Mouse (Mus musculus): ENCODE results near the gene Tatdn2. TPM values are rescaled to one million over a fixed set of nuclear protein-coding genes. Genes with fewer than 3 reads are reported as not detected.

Tatdn2 gene
- polyA plus RNA-seq, 1 experiment from 2014 or later = 0.37 TPM

Small RNA genes lying within 50 kb of the gene (microRNA-seq; reads per million reads assigned to microRNA genes)
- 2.6 reads per million, percentile 9 among the genes with 10 or more reads in this experiment for gene Mir7042

Other genes starting within 250 kb of the Tatdn2 start
- gene Il17re, start 238.6 kb upstream of the Tatdn2 start, polyA plus RNA-seq (2015; fragmentation: Nextera tagmentation; extraction: Ambion mirVana) = 19.5 and 23.5 TPM in 2 replicates
- gene Il17rc, start 225.6 kb upstream of the Tatdn2 start, polyA plus RNA-seq (2015; fragmentation: Nextera tagmentation; extraction: Ambion mirVana) = 19.1 and 20.2 TPM in 2 replicates
- gene Creld1, start 213.8 kb upstream of the Tatdn2 start, polyA plus RNA-seq (2015; fragmentation: Nextera tagmentation; extraction: Ambion mirVana) = 33.1 and 36.3 TPM in 2 replicates
- 0.17 and 0.21 TPM in 2 replicates for gene Prrt3, start 195.1 kb upstream of the Tatdn2 start, polyA plus RNA-seq (2015; fragmentation: Nextera tagmentation; extraction: Ambion mirVana)
- gene Emc3, start 165.4 kb upstream of the Tatdn2 start, polyA plus RNA-seq (2015; fragmentation: Nextera tagmentation; extraction: Ambion mirVana) = 101 and 103 TPM in 2 replicates
- 13.3 and 14.6 TPM in 2 replicates for gene Fancd2, start 165.4 kb upstream of the Tatdn2 start, polyA plus RNA-seq (2015; fragmentation: Nextera tagmentation; extraction: Ambion mirVana)
- not detected in 2 replicates for gene Fancd2os, start 96.3 kb upstream of the Tatdn2 start, polyA plus RNA-seq (2015; fragmentation: Nextera tagmentation; extraction: Ambion mirVana)
- 223 and 224 TPM in 2 replicates for gene Brk1, start 92.3 kb upstream of the Tatdn2 start, polyA plus RNA-seq (2015; fragmentation: Nextera tagmentation; extraction: Ambion mirVana)
- gene Vhl, start 73.1 kb upstream of the Tatdn2 start, polyA plus RNA-seq (2015; fragmentation: Nextera tagmentation; extraction: Ambion mirVana) = 41.0 and 45.8 TPM in 2 replicates
- gene Irak2, start 58.6 kb upstream of the Tatdn2 start, polyA plus RNA-seq (2015; fragmentation: Nextera tagmentation; extraction: Ambion mirVana) = 5.2 and 6.4 TPM in 2 replicates
- gene Ghrl, start 22.8 kb downstream of the Tatdn2 start, polyA plus RNA-seq (2015; fragmentation: Nextera tagmentation; extraction: Ambion mirVana) = 0.72 TPM in 1 of 2 replicates, not detected in the other
- gene Sec13, start 43.7 kb downstream of the Tatdn2 start, polyA plus RNA-seq (2015; fragmentation: Nextera tagmentation; extraction: Ambion mirVana) = 275 and 278 TPM in 2 replicates

Data from lung, embryonic 15.5 days (tissue).